Mouse (Mus musculus): ENCODE measurements around the gene Frmd5. TPM values are rescaled to one million over a fixed set of nuclear protein-coding genes. Genes with fewer than 3 reads are reported as not detected.
"Not testable (repeated sequence)": the region's sequence is repeated elsewhere in the genome, so short reads cannot be mapped to it uniquely, and the experiment has no call there.

Gene Frmd5
- polyA plus RNA-seq, 1 experiment from 2014 or later: 2.8 TPM

- no peak overlapping the region for H3K27ac ChIP-seq (ENCODE audit: low read depth)
- DNase-seq (no peak), ATAC-seq (ENCODE audit: insufficient read depth) (no peak)
- no peak for TF ChIP-seq CTCF (IDR thresholded peaks at IDR 0.05; ENCODE audit: low read depth)
- no peaks in the 10 kb centered on the region for H3K27me3 ChIP-seq (ENCODE audit: insufficient read depth, low read length)
- H3K9ac ChIP-seq: no peak overlapping the region
- no peaks in the 10 kb centered on the region for H3K4me1 ChIP-seq (ENCODE audit: insufficient read depth)
- H3K4me2 ChIP-seq: no peak overlapping the region
- H3K4me3 ChIP-seq (ENCODE audit: low read depth, low read length): no peak overlapping the region
- WGBS: 88% methylated on average over 5 of the region's 5 CpGs
- H3K36me3 ChIP-seq (ENCODE audit: insufficient read depth): peaks cover 55% of the 10 kb centered on the region
- no peaks in the 10 kb centered on the region for H3K9me3 ChIP-seq (ENCODE audit: low read depth, low read length)
These were observed 288.8 kb downstream of the Frmd5 start for GRCm38 (mm10) chr2:121518106-121518505.

GRCm38 (mm10) chr2:121514211-121514610 is 292.7 kb downstream of the Frmd5 start:
- H3K27ac ChIP-seq (ENCODE audit: low read depth): no peak overlapping the region
- H3K4me2 ChIP-seq: no peak overlapping the region
- peaks cover 61% of the 10 kb centered on the region for H3K36me3 ChIP-seq (ENCODE audit: insufficient read depth)
- ATAC-seq (ENCODE audit: insufficient read depth) (no peak), DNase-seq (no peak)
- H3K9me3 ChIP-seq (ENCODE audit: low read depth, low read length): no peaks in the 10 kb centered on the region
- no peak overlapping the region for H3K9ac ChIP-seq
- H3K4me1 ChIP-seq (ENCODE audit: insufficient read depth): no peaks in the 10 kb centered on the region
- 87% methylated on average over 4 of the region's 4 CpGs for WGBS
- no peak overlapping the region for H3K4me3 ChIP-seq (ENCODE audit: low read depth, low read length)
- no peak for TF ChIP-seq CTCF (IDR thresholded peaks at IDR 0.05; ENCODE audit: low read depth)
- H3K27me3 ChIP-seq (ENCODE audit: insufficient read depth, low read length): no peaks in the 10 kb centered on the region

- not testable (repeated sequence) for ATAC-seq (ENCODE audit: insufficient read depth); H3K4me3 ChIP-seq (ENCODE audit: low read depth, low read length); H3K9ac ChIP-seq; H3K4me2 ChIP-seq; DNase-seq; H3K4me1 ChIP-seq (ENCODE audit: insufficient read depth); H3K27ac ChIP-seq (ENCODE audit: low read depth); H3K27me3 ChIP-seq (ENCODE audit: insufficient read depth, low read length); H3K9me3 ChIP-seq (ENCODE audit: low read depth, low read length)
- 88% methylated on average over 4 of the region's 5 CpGs for WGBS
- H3K36me3 ChIP-seq (ENCODE audit: insufficient read depth): peaks cover 56% of the 10 kb centered on the region
These were observed 293.7 kb downstream of the Frmd5 start for GRCm38 (mm10) chr2:121512991-121513765.

GRCm38 (mm10) chr2:121511401-121511800 is 295.5 kb downstream of the Frmd5 start:
- Histone ChIP-seq H3K27ac (ENCODE audit: low read depth) (no peak overlapping the region), H3K9me3 (ENCODE audit: low read depth, low read length) (no peaks in the 10 kb centered on the region), H3K4me3 (ENCODE audit: low read depth, low read length) (no peak overlapping the region), H3K27me3 (ENCODE audit: insufficient read depth, low read length) (no peaks in the 10 kb centered on the region), H3K9ac (no peak overlapping the region), H3K4me1 (ENCODE audit: insufficient read depth) (no peaks in the 10 kb centered on the region), H3K4me2 (no peak overlapping the region), H3K36me3 (ENCODE audit: insufficient read depth) (peaks cover 47% of the 10 kb centered on the region)
- 90% methylated on average over 8 of the region's 8 CpGs for WGBS
- no peak for ATAC-seq (ENCODE audit: insufficient read depth)
- TF ChIP-seq CTCF (IDR thresholded peaks at IDR 0.05; ENCODE audit: low read depth): no peak
- no peak for DNase-seq

- no peak for TF ChIP-seq CTCF (IDR thresholded peaks at IDR 0.05; ENCODE audit: low read depth)
- H3K27ac ChIP-seq (ENCODE audit: low read depth): no peak overlapping the region
- H3K27me3 ChIP-seq (ENCODE audit: insufficient read depth, low read length): no peaks in the 10 kb centered on the region
- H3K4me2 ChIP-seq: peak overlapping the region; percentile 56
- H3K4me3 ChIP-seq (ENCODE audit: low read depth, low read length): peak overlapping the region; percentile 31
- H3K9ac ChIP-seq: peak overlapping the region; percentile 21; the same call in 1 of the 2 replicates
- no peaks in the 10 kb centered on the region for H3K9me3 ChIP-seq (ENCODE audit: low read depth, low read length)
- H3K36me3 ChIP-seq (ENCODE audit: insufficient read depth): peaks cover 37% of the 10 kb centered on the region
- no peaks in the 10 kb centered on the region for H3K4me1 ChIP-seq (ENCODE audit: insufficient read depth)
- DNase-seq: peak; percentile 76
- ATAC-seq (ENCODE audit: insufficient read depth): peak; percentile 70; the same call in 1 of the 2 replicates
- WGBS: 20% methylated on average over 16 of the region's 16 CpGs
These were observed 297.3 kb downstream of the Frmd5 start for GRCm38 (mm10) chr2:121509584-121509983.

GRCm38 (mm10) chr2:121507951-121508330 is 298.9 kb downstream of the Frmd5 start:
- Histone ChIP-seq H3K27me3 (ENCODE audit: insufficient read depth, low read length) (no peaks in the 10 kb centered on the region), H3K9me3 (ENCODE audit: low read depth, low read length) (no peaks in the 10 kb centered on the region), H3K4me3 (ENCODE audit: low read depth, low read length) (peak overlapping the region; percentile 55), H3K4me2 (peak overlapping the region; percentile 58), H3K27ac (ENCODE audit: low read depth) (no peak overlapping the region), H3K9ac (peak overlapping the region; percentile 55), H3K4me1 (ENCODE audit: insufficient read depth) (no peaks in the 10 kb centered on the region), H3K36me3 (ENCODE audit: insufficient read depth) (peaks cover 24% of the 10 kb centered on the region)
- DNase-seq (no peak), ATAC-seq (ENCODE audit: insufficient read depth) (no peak)
- no peak for TF ChIP-seq CTCF (IDR thresholded peaks at IDR 0.05; ENCODE audit: low read depth)
- WGBS: 66% methylated on average over 2 of the region's 2 CpGs

GRCm38 (mm10) chr2:121507173-121507950 is 299.5 kb downstream of the Frmd5 start:
- peak overlapping the region; percentile 55 for H3K9ac ChIP-seq
- no peaks in the 10 kb centered on the region for H3K27me3 ChIP-seq (ENCODE audit: insufficient read depth, low read length)
- H3K4me3 ChIP-seq (ENCODE audit: low read depth, low read length): peak overlapping the region; percentile 55
- no peak overlapping the region for H3K27ac ChIP-seq (ENCODE audit: low read depth)
- DNase-seq (no peak), ATAC-seq (ENCODE audit: insufficient read depth) (no peak)
- TF ChIP-seq CTCF (IDR thresholded peaks at IDR 0.05; ENCODE audit: low read depth): no peak
- 3% methylated on average over 12 of the region's 12 CpGs for WGBS
- H3K36me3 ChIP-seq (ENCODE audit: insufficient read depth): peaks cover 18% of the 10 kb centered on the region
- H3K4me1 ChIP-seq (ENCODE audit: insufficient read depth): no peaks in the 10 kb centered on the region
- H3K9me3 ChIP-seq (ENCODE audit: low read depth, low read length): no peaks in the 10 kb centered on the region
- H3K4me2 ChIP-seq: peak overlapping the region; percentile 58
